Mouse (Mus musculus): ENCODE data around the gene Caskin2.

DNA sequence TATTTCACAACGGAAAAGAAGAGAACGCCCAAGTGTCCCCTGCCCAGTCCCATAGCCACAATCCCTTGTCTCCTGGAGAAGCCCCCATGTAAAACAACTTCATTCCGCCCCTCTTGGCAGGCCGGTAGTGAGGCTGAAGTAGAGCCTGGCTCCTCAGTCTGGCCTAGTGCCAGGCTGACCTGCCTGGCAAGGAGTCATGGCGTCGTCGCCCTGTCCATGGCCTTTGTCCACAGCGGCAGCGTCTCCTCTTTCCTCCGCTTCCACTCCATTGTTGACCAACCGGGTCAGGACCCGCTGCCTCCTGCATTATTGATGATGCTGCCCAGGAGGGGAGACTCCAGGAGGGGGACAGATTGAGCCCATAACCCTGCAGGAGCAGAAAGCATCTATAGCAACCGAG lies 44.5 kb upstream of the Caskin2 start:
- TF ChIP-seq CTCF (IDR thresholded peaks at IDR 0.05; ENCODE audit: borderline replicate concordance, extremely low read depth, insufficient read depth, insufficient read length) (no peak), POLR2A (IDR thresholded peaks at IDR 0.05; ENCODE audit: borderline replicate concordance, extremely low read depth, insufficient read depth, insufficient read length, poor library complexity, severe bottlenecking) (no peak)

Measured in brain, embryonic 14.5 days (tissue).